Mouse (Mus musculus): ENCODE results near the gene Snn. TPM values are rescaled to one million over a fixed set of nuclear protein-coding genes. Genes with fewer than 3 reads are reported as not detected.

The Snn gene
- polyA plus RNA-seq, 1 experiment from 2014 or later = 20.4 TPM

GRCm38 (mm10) chr16:11086856-11087588 lies 26.3 kb downstream of the Snn start:
- no peak overlapping the region for H3K9ac ChIP-seq (ENCODE audit: low read depth, low read length)
- no peak for ATAC-seq
- no peak overlapping the region for H3K4me2 ChIP-seq (ENCODE audit: low read depth, low read length)
- no peaks in the 10 kb centered on the region for H3K27me3 ChIP-seq (replicated peaks; ENCODE audit: control insufficient read depth, insufficient read depth, low read length)
- WGBS = 77% methylated on average over 5 of the region's 5 CpGs
- no peaks in the 10 kb centered on the region for H3K9me3 ChIP-seq (ENCODE audit: control insufficient read depth, low read length)
- no peak overlapping the region for H3K4me3 ChIP-seq (ENCODE audit: low read length)
- H3K4me1 ChIP-seq (ENCODE audit: control insufficient read depth, insufficient read depth, low read length) = no peaks in the 10 kb centered on the region
- H3K36me3 ChIP-seq (ENCODE audit: control insufficient read depth, insufficient read depth, low read length) = peaks cover 12% of the 10 kb centered on the region
- no peak overlapping the region for H3K27ac ChIP-seq (ENCODE audit: low read length)

DNA sequence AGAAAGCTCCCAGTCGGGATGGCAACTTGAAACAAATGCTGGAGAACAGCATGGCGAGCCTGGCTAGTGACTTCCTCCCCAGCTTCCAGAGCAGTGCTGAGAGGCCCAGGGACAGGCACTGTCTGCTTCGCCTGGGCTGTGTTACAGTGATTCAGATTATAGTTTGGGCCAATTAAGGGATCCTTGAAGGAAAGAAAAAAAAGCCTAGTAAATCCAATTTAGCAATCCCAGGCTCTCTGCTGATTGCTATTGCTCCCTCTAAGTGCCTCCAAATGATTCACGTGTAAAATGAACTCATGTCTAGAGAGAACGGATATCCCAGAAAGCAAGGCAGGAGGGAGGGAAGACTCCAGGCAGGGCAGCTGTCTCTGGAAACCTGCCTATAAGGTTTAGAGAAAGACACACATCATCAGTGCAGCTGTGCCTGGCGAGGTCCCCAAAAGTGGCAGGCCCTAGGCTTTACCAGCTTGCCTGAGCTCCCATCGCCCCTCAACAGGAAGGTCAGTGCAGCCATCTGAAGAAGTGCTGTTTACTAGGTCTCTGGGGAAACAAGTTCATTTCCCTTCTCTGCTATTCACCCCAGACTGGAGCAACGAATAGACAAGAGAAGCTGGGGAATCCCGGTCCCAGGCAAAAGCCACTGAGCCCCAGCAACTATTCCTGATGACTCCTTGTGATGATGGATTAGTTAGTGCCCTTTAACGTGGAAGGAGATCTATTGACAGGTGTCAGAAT lies 30.3 kb downstream of the Snn start:
- no peak for ATAC-seq
- Histone ChIP-seq H3K27me3 (replicated peaks; ENCODE audit: control insufficient read depth, insufficient read depth, low read length) (no peaks in the 10 kb centered on the region), H3K4me2 (ENCODE audit: low read depth, low read length) (no peak overlapping the region), H3K9ac (ENCODE audit: low read depth, low read length) (no peak overlapping the region), H3K4me1 (ENCODE audit: control insufficient read depth, insufficient read depth, low read length) (no peaks in the 10 kb centered on the region), H3K36me3 (ENCODE audit: control insufficient read depth, insufficient read depth, low read length) (peaks cover 8% of the 10 kb centered on the region; the same call in 1 of the 2 replicates), H3K27ac (ENCODE audit: low read length) (no peak overlapping the region), H3K9me3 (ENCODE audit: control insufficient read depth, low read length) (no peaks in the 10 kb centered on the region), H3K4me3 (ENCODE audit: low read length) (no peak overlapping the region)
- 81% methylated on average over 10 of the region's 10 CpGs for WGBS

DNA sequence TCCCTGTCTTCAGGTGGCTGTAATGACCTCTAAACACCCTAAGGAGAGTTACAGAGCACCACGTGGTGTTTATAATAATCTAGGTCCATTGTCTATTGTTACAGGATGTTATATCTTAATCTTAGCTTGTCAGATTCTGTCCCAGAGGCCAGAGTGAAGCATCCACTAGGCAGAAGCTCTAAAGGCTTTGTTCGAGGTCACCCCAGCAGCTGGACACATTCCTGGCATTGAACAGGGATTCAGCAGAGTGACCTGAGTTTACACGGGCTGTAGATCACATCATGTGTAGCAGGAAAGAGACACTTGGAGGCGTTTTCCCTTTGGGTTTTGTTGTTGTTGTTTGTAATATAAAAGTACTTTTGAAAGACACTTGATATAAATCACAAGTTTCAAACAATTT lies 31.3 kb downstream of the Snn start:
- no peaks in the 10 kb centered on the region for H3K9me3 ChIP-seq (ENCODE audit: control insufficient read depth, low read length)
- no peak for ATAC-seq
- H3K27me3 ChIP-seq (replicated peaks; ENCODE audit: control insufficient read depth, insufficient read depth, low read length) = no peaks in the 10 kb centered on the region
- no peak overlapping the region for H3K27ac ChIP-seq (ENCODE audit: low read length)
- H3K4me3 ChIP-seq (ENCODE audit: low read length) = no peak overlapping the region
- H3K9ac ChIP-seq (ENCODE audit: low read depth, low read length) = no peak overlapping the region
- H3K4me2 ChIP-seq (ENCODE audit: low read depth, low read length) = no peak overlapping the region
- H3K4me1 ChIP-seq (ENCODE audit: control insufficient read depth, insufficient read depth, low read length) = no peaks in the 10 kb centered on the region
- 61% methylated on average over 4 of the region's 4 CpGs for WGBS
- peaks cover 8% of the 10 kb centered on the region; the same call in 1 of the 2 replicates for H3K36me3 ChIP-seq (ENCODE audit: control insufficient read depth, insufficient read depth, low read length)

DNA sequence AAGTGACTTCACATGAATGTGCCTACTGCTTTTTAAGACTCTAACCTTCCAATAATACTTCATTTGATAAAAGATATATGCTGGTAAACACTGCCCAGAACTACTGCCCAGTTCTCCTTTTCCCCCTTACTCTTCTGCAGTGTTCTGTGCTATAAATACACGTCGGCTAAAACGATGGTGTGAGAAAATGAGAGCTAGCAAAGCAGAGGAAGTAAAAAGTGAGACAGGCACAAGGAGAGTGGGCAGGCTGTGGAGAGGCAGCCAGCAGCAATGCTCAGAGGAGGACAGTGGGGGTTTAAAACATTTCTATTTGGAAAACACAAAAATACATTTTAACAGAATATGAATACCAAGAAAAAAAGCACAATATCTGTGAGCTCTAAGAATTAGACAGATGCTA lies 31.8 kb downstream of the Snn start:
- WGBS = 68% methylated on average over 3 of the region's 3 CpGs
- no peaks in the 10 kb centered on the region for H3K4me1 ChIP-seq (ENCODE audit: control insufficient read depth, insufficient read depth, low read length)
- no peak overlapping the region for H3K4me2 ChIP-seq (ENCODE audit: low read depth, low read length)
- H3K9me3 ChIP-seq (ENCODE audit: control insufficient read depth, low read length) = no peaks in the 10 kb centered on the region
- H3K36me3 ChIP-seq (ENCODE audit: control insufficient read depth, insufficient read depth, low read length) = peaks cover 7% of the 10 kb centered on the region; the same call in 1 of the 2 replicates
- H3K4me3 ChIP-seq (ENCODE audit: low read length) = no peak overlapping the region
- H3K27ac ChIP-seq (ENCODE audit: low read length) = no peak overlapping the region
- H3K9ac ChIP-seq (ENCODE audit: low read depth, low read length) = no peak overlapping the region
- H3K27me3 ChIP-seq (replicated peaks; ENCODE audit: control insufficient read depth, insufficient read depth, low read length) = no peaks in the 10 kb centered on the region
- ATAC-seq = no peak

GRCm38 (mm10) chr16:11093717-11094386 lies 33.1 kb downstream of the Snn start:
- no peak overlapping the region for H3K4me2 ChIP-seq (ENCODE audit: low read depth, low read length)
- no peak overlapping the region for H3K9ac ChIP-seq (ENCODE audit: low read depth, low read length)
- WGBS = 87% methylated on average over 13 of the region's 13 CpGs
- no peaks in the 10 kb centered on the region for H3K4me1 ChIP-seq (ENCODE audit: control insufficient read depth, insufficient read depth, low read length)
- no peaks in the 10 kb centered on the region for H3K27me3 ChIP-seq (replicated peaks; ENCODE audit: control insufficient read depth, insufficient read depth, low read length)
- H3K27ac ChIP-seq (ENCODE audit: low read length) = no peak overlapping the region
- no peak overlapping the region for H3K4me3 ChIP-seq (ENCODE audit: low read length)
- H3K36me3 ChIP-seq (ENCODE audit: control insufficient read depth, insufficient read depth, low read length) = peaks cover 3% of the 10 kb centered on the region; the same call in 1 of the 2 replicates
- ATAC-seq = no peak
- H3K9me3 ChIP-seq (ENCODE audit: control insufficient read depth, low read length) = no peaks in the 10 kb centered on the region

DNA sequence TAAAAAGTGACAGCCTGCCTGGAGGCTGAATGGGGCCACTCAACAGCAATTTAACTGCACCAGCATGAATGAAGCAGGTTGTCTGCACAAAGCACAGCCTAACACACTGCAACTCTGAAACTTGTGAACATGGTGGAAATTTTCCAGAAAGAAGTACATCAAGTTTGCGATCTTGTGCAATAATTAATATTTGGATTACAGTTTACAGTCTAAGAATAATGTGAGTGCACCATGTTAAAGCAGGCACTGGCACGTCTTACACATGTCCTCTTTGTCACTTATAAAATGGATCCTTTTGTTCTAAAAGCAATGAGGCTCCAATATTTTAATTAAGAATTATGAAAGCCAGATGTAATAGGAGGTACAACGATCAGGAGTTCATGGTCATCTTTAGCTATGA lies 36.6 kb downstream of the Snn start:
- H3K4me2 ChIP-seq (ENCODE audit: low read depth, low read length) = no peak overlapping the region
- no peak for ATAC-seq
- 91% methylated on average over 3 of the region's 3 CpGs for WGBS
- H3K36me3 ChIP-seq (ENCODE audit: control insufficient read depth, insufficient read depth, low read length) = no peaks in the 10 kb centered on the region
- H3K4me3 ChIP-seq (ENCODE audit: low read length) = no peak overlapping the region
- no peak overlapping the region for H3K27ac ChIP-seq (ENCODE audit: low read length)
- no peaks in the 10 kb centered on the region for H3K27me3 ChIP-seq (replicated peaks; ENCODE audit: control insufficient read depth, insufficient read depth, low read length)
- H3K9ac ChIP-seq (ENCODE audit: low read depth, low read length) = no peak overlapping the region
- no peaks in the 10 kb centered on the region for H3K9me3 ChIP-seq (ENCODE audit: control insufficient read depth, low read length)
- no peaks in the 10 kb centered on the region for H3K4me1 ChIP-seq (ENCODE audit: control insufficient read depth, insufficient read depth, low read length)

- ATAC-seq = no peak
- H3K36me3 ChIP-seq (ENCODE audit: control insufficient read depth, insufficient read depth, low read length) = no peaks in the 10 kb centered on the region
- H3K9ac ChIP-seq (ENCODE audit: low read depth, low read length) = no peak overlapping the region
- H3K27me3 ChIP-seq (replicated peaks; ENCODE audit: control insufficient read depth, insufficient read depth, low read length) = no peaks in the 10 kb centered on the region
- no peak overlapping the region for H3K27ac ChIP-seq (ENCODE audit: low read length)
- no peaks in the 10 kb centered on the region for H3K9me3 ChIP-seq (ENCODE audit: control insufficient read depth, low read length)
- WGBS = 82% methylated on average over 1 of the region's 1 CpGs
- H3K4me1 ChIP-seq (ENCODE audit: control insufficient read depth, insufficient read depth, low read length) = no peaks in the 10 kb centered on the region
- H3K4me3 ChIP-seq (ENCODE audit: low read length) = no peak overlapping the region
- H3K4me2 ChIP-seq (ENCODE audit: low read depth, low read length) = no peak overlapping the region
Observed at GRCm38 (mm10) chr16:11104905-11105304, 44.2 kb downstream of the Snn start.

GRCm38 (mm10) chr16:11109198-11109740 lies 48.5 kb downstream of the Snn start:
- Histone ChIP-seq H3K27ac (ENCODE audit: low read length) (no peak overlapping the region), H3K36me3 (ENCODE audit: control insufficient read depth, insufficient read depth, low read length) (no peaks in the 10 kb centered on the region), H3K9ac (ENCODE audit: low read depth, low read length) (no peak overlapping the region), H3K4me3 (ENCODE audit: low read length) (no peak overlapping the region), H3K27me3 (replicated peaks; ENCODE audit: control insufficient read depth, insufficient read depth, low read length) (no peaks in the 10 kb centered on the region), H3K4me2 (ENCODE audit: low read depth, low read length) (no peak overlapping the region), H3K9me3 (ENCODE audit: control insufficient read depth, low read length) (no peaks in the 10 kb centered on the region), H3K4me1 (ENCODE audit: control insufficient read depth, insufficient read depth, low read length) (no peaks in the 10 kb centered on the region)
- 61% methylated on average over 4 of the region's 4 CpGs for WGBS
- ATAC-seq = no peak

- H3K4me2 ChIP-seq (ENCODE audit: low read depth, low read length) = no peak overlapping the region
- H3K27me3 ChIP-seq (replicated peaks; ENCODE audit: control insufficient read depth, insufficient read depth, low read length) = no peaks in the 10 kb centered on the region
- no peak overlapping the region for H3K4me3 ChIP-seq (ENCODE audit: low read length)
- ATAC-seq = no peak
- H3K9ac ChIP-seq (ENCODE audit: low read depth, low read length) = no peak overlapping the region
- no peaks in the 10 kb centered on the region for H3K4me1 ChIP-seq (ENCODE audit: control insufficient read depth, insufficient read depth, low read length)
- 93% methylated on average over 2 of the region's 2 CpGs for WGBS
- peaks cover 9% of the 10 kb centered on the region for H3K36me3 ChIP-seq (ENCODE audit: control insufficient read depth, insufficient read depth, low read length)
- H3K9me3 ChIP-seq (ENCODE audit: control insufficient read depth, low read length) = no peaks in the 10 kb centered on the region
- H3K27ac ChIP-seq (ENCODE audit: low read length) = no peak overlapping the region
Observed at GRCm38 (mm10) chr16:11122625-11123024, 61.9 kb downstream of the Snn start.

Data from intestine, embryonic 16.5 days (tissue).